Mouse (Mus musculus) hindbrain, embryonic 12.5 days (tissue): ENCODE measurements around the gene Dhx57. TPM values are rescaled to one million over a fixed set of nuclear protein-coding genes. Genes with fewer than 3 reads are reported as not detected.
"Not testable (repeated sequence)": the region's sequence is repeated elsewhere in the genome, so short reads cannot be mapped to it uniquely, and the experiment has no call there.

Experiments
- ATAC-seq: fragments of 200-750 bp; cut with Nextera tagmentation; 2 replicates; pipeline ENCODE4 v1.8.0; 2017; ENCODE audit warnings: moderate TSS enrichment; ENCODE audit not compliant: low FRiP score
- H3K27ac ChIP-seq: fragments of 300-500 bp; sonication (generic); 2 replicates; pipeline ENCODE4 v1.5.1; 2016; ENCODE audit warnings: mild to moderate bottlenecking
- H3K27me3 ChIP-seq: fragments of 300-500 bp; sonication (generic); 2 replicates; pipeline ENCODE4 v1.6.1; 2016; ENCODE audit warnings: mild to moderate bottlenecking
- H3K36me3 ChIP-seq: fragments of 300-500 bp; sonication (generic); 2 replicates; pipeline ENCODE4 v1.6.1; 2016; ENCODE audit warnings: mild to moderate bottlenecking
- H3K4me1 ChIP-seq: fragments of 300-500 bp; sonication (generic); 2 replicates; pipeline ENCODE4 v1.6.1; 2016
- H3K4me2 ChIP-seq: fragments of 300-500 bp; sonication (generic); replicated peaks from 2 replicates; pipeline ENCODE4 v1.6.1; 2016; ENCODE audit warnings: mild to moderate bottlenecking
- H3K4me3 ChIP-seq: fragments of 300-500 bp; sonication (generic); 2 replicates; pipeline ENCODE4 v1.5.1; 2016; ENCODE audit warnings: mild to moderate bottlenecking
- H3K9ac ChIP-seq: fragments of 300-500 bp; sonication (generic); 2 replicates; pipeline ENCODE4 v1.6.1; 2016; ENCODE audit warnings: mild to moderate bottlenecking, moderate library complexity
- H3K9me3 ChIP-seq: fragments of 300-500 bp; sonication (generic); replicated peaks from 2 replicates; pipeline ENCODE4 v1.6.1; 2016; ENCODE audit warnings: mild to moderate bottlenecking
- WGBS: fragments of 180-500 bp; shearing (Covaris S2); methylation state at CpG from one replicate; pipeline ENCODE4 v1.1.7; 2016; 5-methylcytosine and 5-hydroxymethylcytosine counted together
- polyA plus RNA-seq: library from polyadenylated mRNA; unstranded; fragments of >200 nt; fragmentation: Nextera tagmentation; extraction: Ambion mirVana; gene quantifications from 2 replicates; pipeline ENCODE4 v1.2.1, GENCODE M21; 2016

Gene Dhx57
- polyA plus RNA-seq, 1 experiment from 2014 or later, result 42.7 TPM

DNA sequence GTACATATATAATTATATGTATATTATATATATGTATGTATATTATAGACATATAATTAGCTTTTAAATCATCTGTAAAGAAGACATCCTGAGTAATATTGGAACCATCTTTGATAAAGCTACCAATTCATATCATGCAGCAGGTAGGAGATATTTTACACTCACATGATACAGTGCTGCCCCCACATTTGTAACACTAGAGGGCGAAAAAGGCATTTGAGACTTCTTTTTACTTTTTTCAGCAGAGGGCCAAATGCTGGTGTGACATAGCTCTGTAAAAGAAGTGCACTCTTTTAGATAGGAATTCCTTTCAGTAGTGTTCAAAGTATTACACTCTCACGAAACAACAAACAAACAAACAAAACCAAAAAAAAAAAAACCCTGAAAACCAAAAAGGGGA is 872 bp upstream of the Dhx57 start:
- 27% methylated on average over 2 of the region's 2 CpGs for whole genome bisulfite sequencing
- Histone ChIP-seq H3K9me3 (no peaks in the 10 kb centered on the region), H3K27ac (no peak overlapping the region), H3K4me2 (no peak overlapping the region), H3K36me3 (no peaks in the 10 kb centered on the region), H3K4me1 (peaks cover 13% of the 10 kb centered on the region), H3K4me3 (no peak overlapping the region), H3K9ac (no peak overlapping the region), H3K27me3 (no peaks in the 10 kb centered on the region)
- no peak for ATAC-seq

DNA sequence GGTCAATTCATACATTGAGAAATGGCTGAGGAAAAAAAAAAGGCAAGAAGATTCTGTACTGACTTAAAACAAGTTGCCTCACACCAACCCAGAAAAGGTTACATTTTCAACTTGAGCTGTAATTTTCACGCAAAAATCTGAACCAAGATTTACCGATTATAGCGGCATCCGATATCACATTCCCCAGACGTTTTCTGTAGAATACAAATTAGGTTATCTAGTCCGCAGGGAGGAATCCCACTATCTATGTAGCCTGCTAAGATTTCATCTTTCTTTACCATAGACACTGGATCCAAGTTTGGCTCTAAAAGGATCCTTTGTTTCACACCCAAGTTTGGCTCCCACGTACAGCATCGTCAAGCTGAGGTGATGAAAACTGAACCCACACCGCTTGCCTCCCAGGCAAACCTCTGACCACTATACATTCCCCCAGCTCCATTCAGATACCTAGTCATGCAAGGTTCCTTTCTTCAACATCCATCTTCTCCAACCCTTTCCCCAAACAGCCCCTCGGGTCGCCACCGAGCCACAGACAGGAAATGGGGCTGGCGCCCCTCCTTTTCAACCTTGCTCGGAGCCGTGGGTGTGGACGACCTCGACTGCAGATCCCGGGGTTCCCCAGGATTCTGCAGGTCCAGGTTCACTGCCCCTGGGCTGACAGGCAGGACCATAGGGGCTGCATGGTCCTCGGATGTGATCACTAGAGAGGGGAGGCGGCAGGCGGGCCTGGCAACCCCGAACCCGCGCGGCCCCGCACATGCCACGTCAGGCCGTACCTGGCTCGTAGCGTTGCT is 799 bp downstream of the Dhx57 start:
- H3K4me1 ChIP-seq, result peaks cover 13% of the 10 kb centered on the region
- H3K9me3 ChIP-seq, result no peaks in the 10 kb centered on the region
- peak overlapping the region; percentile 56 for H3K4me2 ChIP-seq
- H3K9ac ChIP-seq, result peak overlapping the region; percentile 87
- no peaks in the 10 kb centered on the region for H3K27me3 ChIP-seq
- H3K36me3 ChIP-seq, result no peaks in the 10 kb centered on the region
- H3K27ac ChIP-seq, result peak overlapping the region; percentile 93
- peak overlapping the region; percentile 92 for H3K4me3 ChIP-seq
- ATAC-seq, result no peak
- WGBS, result under 1% methylated on average over 30 of the region's 30 CpGs

DNA sequence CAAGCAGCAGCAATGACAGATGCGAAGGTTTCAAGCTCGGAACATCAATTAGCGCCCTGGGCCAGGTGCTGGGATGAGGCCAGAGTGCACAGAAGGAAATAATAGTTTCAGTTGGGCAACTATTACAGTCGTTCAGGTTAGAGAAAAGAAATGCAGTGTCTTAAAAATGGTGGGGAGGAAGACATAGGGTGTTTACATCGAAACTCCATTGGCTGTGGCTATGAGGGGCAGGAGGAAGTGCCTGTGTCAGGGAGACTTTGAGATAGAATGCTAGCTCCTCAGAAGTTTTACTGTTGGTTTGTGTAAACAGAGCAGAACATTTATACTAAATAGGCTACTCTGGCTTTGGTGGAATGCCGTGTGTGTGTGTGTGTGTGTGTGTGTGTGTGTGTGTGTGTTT is 2.3 kb downstream of the Dhx57 start:
- no peak for ATAC-seq
- Histone ChIP-seq H3K36me3 (no peaks in the 10 kb centered on the region), H3K4me3 (no peak overlapping the region), H3K27me3 (no peaks in the 10 kb centered on the region), H3K4me1 (peaks cover 13% of the 10 kb centered on the region), H3K9ac (no peak overlapping the region), H3K4me2 (no peak overlapping the region), H3K9me3 (no peaks in the 10 kb centered on the region), H3K27ac (no peak overlapping the region)
- WGBS, result 84% methylated on average over 6 of the region's 6 CpGs

DNA sequence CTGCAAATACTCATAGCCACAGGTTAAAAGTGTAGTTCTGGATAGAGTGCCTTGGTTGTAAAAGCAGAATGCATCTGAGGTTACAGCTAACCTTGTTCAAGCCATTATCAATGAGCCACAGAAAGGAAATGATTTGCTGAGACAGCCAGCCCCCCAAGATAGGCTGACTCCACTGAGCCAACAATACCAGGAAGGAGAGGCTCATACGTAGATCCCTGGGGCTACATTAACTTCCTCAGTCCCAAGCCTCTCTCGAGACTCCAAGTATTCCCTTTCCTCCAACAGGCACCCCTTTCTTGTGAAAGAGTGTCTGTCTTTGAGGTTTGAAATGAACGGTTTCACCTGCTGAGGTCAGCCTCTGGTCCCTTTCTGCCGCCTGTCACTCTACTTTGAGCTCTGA is 5.8 kb downstream of the Dhx57 start:
- Histone ChIP-seq H3K9ac (no peak overlapping the region), H3K4me3 (no peak overlapping the region), H3K4me2 (no peak overlapping the region), H3K27ac (no peak overlapping the region), H3K27me3 (no peaks in the 10 kb centered on the region), H3K36me3 (peaks cover 16% of the 10 kb centered on the region), H3K9me3 (no peaks in the 10 kb centered on the region), H3K4me1 (peaks cover 13% of the 10 kb centered on the region)
- no peak for ATAC-seq
- 85% methylated on average over 4 of the region's 4 CpGs for WGBS

DNA sequence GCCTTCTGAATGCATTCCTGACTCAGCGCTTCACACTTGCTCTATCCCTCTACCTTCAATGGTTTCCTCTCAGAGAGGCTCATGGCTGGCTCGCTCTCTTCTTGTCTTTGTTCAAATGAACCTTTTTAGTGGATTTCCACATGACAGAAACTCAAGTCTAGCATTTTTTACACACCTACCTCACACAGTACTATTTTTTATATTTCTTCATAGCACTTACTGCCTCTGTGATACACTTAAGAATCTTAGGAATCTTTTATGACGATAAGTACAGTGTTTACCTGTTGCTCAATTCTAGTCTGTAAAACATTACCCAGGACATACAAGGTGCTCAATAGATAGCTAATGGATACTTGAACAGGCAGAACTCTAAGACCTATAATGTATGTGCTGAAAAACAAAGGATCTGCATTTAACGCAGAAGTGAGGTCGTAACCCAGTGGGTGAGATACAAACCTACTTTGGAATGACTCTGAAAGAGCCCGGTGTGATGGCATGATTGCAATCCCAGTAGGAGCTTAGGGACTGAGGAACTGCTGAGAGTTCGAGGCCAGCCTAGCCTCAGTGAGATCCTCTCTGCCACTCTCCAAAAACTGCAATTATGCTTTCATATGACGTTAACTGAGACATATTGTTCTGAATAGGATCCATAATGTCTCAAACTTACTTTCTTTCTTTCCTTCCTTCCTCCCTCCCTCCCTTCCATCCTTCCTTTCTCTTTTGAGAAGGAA is 10.8 kb downstream of the Dhx57 start:
- Histone ChIP-seq H3K9ac (no peak overlapping the region), H3K27me3 (no peaks in the 10 kb centered on the region), H3K4me1 (no peaks in the 10 kb centered on the region), H3K4me2 (no peak overlapping the region), H3K27ac (no peak overlapping the region), H3K36me3 (peaks cover 58% of the 10 kb centered on the region), H3K4me3 (no peak overlapping the region), H3K9me3 (no peaks in the 10 kb centered on the region)
- 92% methylated on average over 8 of the region's 8 CpGs for WGBS
- no peak for ATAC-seq

DNA sequence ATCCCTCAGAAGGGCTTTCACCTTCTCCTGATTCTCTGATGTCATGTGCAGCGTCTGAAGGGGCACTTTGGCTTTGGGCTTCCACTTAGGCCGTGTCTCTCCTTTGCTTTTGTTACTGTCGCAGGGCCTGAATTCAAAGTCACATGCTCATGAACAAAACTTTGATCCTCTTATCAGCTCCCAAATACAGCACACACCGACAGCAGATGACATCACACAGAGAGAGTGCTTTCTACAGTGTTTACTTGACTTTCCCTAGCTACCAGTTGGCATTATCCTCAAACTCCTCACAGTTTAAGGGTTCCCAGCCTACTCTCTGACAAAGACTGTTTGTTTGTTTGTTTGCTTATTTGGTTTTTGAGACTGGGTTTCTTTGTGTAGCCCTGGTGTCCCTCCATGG is 12.0 kb downstream of the Dhx57 start:
- H3K4me1 ChIP-seq, result no peaks in the 10 kb centered on the region
- 95% methylated on average over 4 of the region's 4 CpGs for WGBS
- peaks cover 70% of the 10 kb centered on the region for H3K36me3 ChIP-seq
- H3K27me3 ChIP-seq, result no peaks in the 10 kb centered on the region
- H3K4me2 ChIP-seq, result no peak overlapping the region
- no peaks in the 10 kb centered on the region for H3K9me3 ChIP-seq
- H3K9ac ChIP-seq, result no peak overlapping the region
- H3K27ac ChIP-seq, result no peak overlapping the region
- no peak overlapping the region for H3K4me3 ChIP-seq
- no peak for ATAC-seq

DNA sequence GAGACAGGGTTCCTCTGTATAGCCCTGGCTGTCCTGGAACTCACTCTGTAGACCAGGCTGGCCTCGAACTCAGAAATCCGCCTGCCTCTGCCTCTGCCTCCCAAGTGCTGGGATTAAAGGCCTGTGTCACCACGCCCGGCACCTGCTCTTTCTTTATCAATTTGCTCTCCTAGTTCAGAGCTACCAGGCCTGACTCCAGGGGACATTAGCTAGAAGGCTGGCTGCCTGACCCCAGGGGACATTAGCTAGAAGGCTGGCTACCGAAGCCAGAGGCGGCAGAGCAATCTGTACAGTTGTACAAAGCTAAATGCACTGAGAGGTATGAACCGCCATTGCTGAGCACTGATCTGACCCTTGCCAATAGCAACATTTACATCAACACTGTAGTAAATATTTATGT is 19.7 kb downstream of the Dhx57 start:
- ATAC-seq, H3K4me1 ChIP-seq, H3K9ac ChIP-seq, H3K4me3 ChIP-seq, H3K27me3 ChIP-seq, H3K9me3 ChIP-seq, H3K4me2 ChIP-seq, H3K27ac ChIP-seq: not testable (repeated sequence)
- WGBS, result 94% methylated on average over 7 of the region's 7 CpGs
- H3K36me3 ChIP-seq, result peaks cover 86% of the 10 kb centered on the region

DNA sequence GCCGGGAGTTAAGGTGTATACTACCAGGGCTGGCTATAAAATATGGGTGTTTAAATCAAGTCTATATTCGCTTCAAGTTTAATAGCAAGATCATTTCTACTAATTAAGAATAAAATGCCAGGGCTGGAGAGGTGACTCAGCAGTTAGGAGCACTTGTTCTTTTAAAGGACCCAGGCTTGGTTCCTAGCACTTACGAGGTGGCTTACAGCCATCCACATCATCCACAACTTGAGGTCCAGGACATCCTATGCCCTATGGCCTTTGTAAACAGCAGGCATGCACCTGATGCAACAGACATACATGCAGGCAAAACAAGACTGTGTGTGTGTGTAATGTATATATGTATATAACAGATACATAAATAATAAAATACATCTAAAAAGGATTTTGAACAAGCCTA is 22.1 kb downstream of the Dhx57 start:
- Histone ChIP-seq H3K4me3 (no peak overlapping the region), H3K27me3 (no peaks in the 10 kb centered on the region), H3K4me1 (no peaks in the 10 kb centered on the region), H3K27ac (no peak overlapping the region), H3K4me2 (no peak overlapping the region), H3K36me3 (peaks cover 86% of the 10 kb centered on the region), H3K9me3 (no peaks in the 10 kb centered on the region), H3K9ac (no peak overlapping the region)
- WGBS, result 93% methylated on average over 3 of the region's 3 CpGs
- no peak for ATAC-seq

DNA sequence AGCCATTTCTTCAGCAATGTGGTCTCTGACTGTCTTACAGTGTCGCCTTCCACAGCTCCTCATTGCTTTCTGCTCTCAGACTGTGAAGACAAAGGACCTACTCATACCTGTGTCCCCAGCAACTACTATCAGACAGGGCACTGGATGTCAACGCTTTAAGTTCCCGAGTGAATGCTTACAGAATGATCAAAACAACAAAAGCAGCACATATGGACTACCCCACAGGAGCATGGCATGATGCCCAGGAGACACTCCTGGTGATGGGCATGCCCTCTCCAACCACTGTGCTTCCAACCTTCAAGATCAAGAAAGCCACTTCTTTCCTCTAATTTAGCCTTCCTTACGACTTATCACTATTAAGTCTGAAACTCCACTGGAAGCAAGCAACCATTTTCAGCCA is 23.2 kb downstream of the Dhx57 start:
- ATAC-seq, result no peak
- H3K4me3 ChIP-seq, result no peak overlapping the region
- no peaks in the 10 kb centered on the region for H3K4me1 ChIP-seq
- H3K9ac ChIP-seq, result no peak overlapping the region
- H3K27ac ChIP-seq, result no peak overlapping the region
- no peaks in the 10 kb centered on the region for H3K27me3 ChIP-seq
- H3K4me2 ChIP-seq, result no peak overlapping the region
- H3K36me3 ChIP-seq, result peaks cover 86% of the 10 kb centered on the region
- no peaks in the 10 kb centered on the region for H3K9me3 ChIP-seq
- 92% methylated on average over 4 of the region's 4 CpGs for WGBS

DNA sequence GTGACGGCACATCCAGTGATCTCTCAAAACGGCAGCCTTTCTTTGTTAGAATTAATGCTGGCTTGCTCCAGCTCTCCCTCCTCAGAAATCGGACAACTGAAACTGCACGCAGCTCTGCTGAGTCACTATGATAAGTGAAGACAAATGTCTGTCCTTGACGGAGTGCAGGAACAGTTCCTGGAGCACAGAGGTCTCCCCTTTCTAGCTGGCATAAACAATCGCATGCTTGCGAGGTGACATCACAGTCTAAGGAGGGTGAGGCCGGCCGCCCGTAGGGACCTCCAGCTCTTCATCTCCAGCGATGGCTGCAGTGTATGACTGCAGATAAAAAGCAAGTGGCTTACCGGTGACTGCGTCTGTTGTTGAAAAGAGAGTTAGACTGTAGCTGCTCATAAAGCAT is 35.1 kb downstream of the Dhx57 start:
- H3K4me1 ChIP-seq, result no peaks in the 10 kb centered on the region
- no peaks in the 10 kb centered on the region for H3K27me3 ChIP-seq
- no peaks in the 10 kb centered on the region for H3K9me3 ChIP-seq
- H3K9ac ChIP-seq, result no peak overlapping the region
- no peak for ATAC-seq
- H3K4me3 ChIP-seq, result no peak overlapping the region
- H3K4me2 ChIP-seq, result no peak overlapping the region
- peaks cover 97% of the 10 kb centered on the region for H3K36me3 ChIP-seq
- no peak overlapping the region for H3K27ac ChIP-seq
- WGBS, result 77% methylated on average over 13 of the region's 13 CpGs

DNA sequence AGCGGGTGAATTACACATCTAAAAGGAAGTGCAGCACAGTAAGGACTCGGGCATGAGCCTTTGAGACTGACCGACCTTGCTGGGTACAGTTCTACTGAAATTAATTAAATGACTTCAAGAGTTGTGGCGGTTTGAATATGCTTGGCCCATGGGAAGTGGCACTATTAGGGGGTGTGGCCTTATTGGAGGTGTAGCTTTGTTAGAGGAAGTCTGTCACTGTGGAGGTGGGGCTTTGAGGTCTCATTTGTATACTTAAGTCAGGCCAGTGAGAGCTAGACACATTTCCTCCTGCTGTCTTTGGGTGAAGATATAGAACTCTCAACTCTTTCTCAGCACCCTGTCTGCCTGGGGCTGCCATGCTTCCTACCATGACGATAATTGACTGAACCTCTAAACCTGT is 35.9 kb downstream of the Dhx57 start:
- WGBS, result 95% methylated on average over 5 of the region's 5 CpGs
- H3K36me3 ChIP-seq, result peaks cover 99% of the 10 kb centered on the region
- no peak overlapping the region for H3K27ac ChIP-seq
- H3K4me2 ChIP-seq, result no peak overlapping the region
- no peaks in the 10 kb centered on the region for H3K9me3 ChIP-seq
- H3K4me1 ChIP-seq, result no peaks in the 10 kb centered on the region
- no peaks in the 10 kb centered on the region for H3K27me3 ChIP-seq
- H3K9ac ChIP-seq, result no peak overlapping the region
- no peak for ATAC-seq
- no peak overlapping the region for H3K4me3 ChIP-seq

DNA sequence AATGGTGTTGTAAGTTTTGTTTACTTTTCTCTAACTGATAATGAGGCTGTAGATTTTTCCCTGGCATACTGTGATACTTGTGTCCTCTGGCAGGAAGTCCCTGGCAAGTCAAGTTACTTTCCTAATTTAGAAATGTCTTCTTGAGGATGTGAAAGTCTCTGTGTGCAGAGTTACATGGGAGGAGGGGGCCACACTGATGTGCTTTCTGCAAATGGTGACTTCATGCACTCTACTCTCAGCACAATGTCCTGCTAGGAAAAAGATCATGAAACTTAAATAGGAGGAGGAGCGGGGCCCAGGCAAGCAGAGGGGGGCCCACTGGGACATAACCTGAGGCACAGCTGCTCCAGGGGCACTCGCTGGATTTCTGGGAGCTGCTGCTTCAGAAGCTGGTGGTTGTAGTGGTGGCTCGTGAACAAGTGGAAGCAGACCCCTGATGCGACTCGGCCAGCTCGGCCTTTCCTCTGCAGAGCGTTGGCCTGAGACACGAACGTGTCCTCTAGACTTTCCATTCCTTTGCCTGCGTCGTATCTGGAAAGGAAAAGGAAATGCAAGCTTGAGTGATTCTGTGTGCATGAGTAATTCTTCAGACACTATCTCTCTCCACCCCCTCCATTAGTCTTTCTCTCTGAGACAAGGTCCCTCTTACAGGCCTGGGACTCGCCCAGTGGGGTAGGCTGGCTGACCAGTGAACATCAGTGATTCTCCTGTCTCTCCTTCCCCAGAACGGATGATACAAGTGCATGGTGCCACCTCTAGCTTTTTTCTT is 37.3 kb downstream of the Dhx57 start:
- H3K36me3 ChIP-seq, result peaks cover 96% of the 10 kb centered on the region

More for the DNA sequence above, 37.3 kb downstream of the Dhx57 start:
- Histone ChIP-seq H3K9ac (no peak overlapping the region), H3K4me3 (no peak overlapping the region), H3K27ac (no peak overlapping the region), H3K27me3 (no peaks in the 10 kb centered on the region), H3K4me2 (no peak overlapping the region), H3K9me3 (no peaks in the 10 kb centered on the region), H3K4me1 (no peaks in the 10 kb centered on the region)
- 80% methylated on average over 12 of the region's 13 CpGs for WGBS
- no peak for ATAC-seq
